Mouse (Mus musculus) MEL (cell line): Measurements from ENCODE around the gene Depp1. TPM values are rescaled to one million over a fixed set of nuclear protein-coding genes. Genes with fewer than 3 reads are reported as not detected.

Experiments
- DNase-seq: peaks from one replicate; pipeline ENCODE4 v3.0.0; 2011; ENCODE audit warnings: low read depth, low spot score
- H3K27ac ChIP-seq: 2 replicates; pipeline ENCODE4 v1.5.1; 2012; ENCODE audit warnings: low read depth, mild to moderate bottlenecking, control low read depth, low read length, moderate library complexity; ENCODE audit not compliant: control insufficient read depth
- H3K27me3 ChIP-seq, 2 experiments: fragments of 150-350 bp in 1 of 2; sonication (generic) in 1 of 2; 2 replicates each; pipeline ENCODE4 v1.6.1; 2012; ENCODE audit warnings: low read length in 2 of 2, mild to moderate bottlenecking in 2 of 2, improper control_type of control experiment in 1 of 2, moderate library complexity in 1 of 2; ENCODE audit not compliant: insufficient read depth in 2 of 2, control insufficient read depth in 1 of 2
- H3K36me3 ChIP-seq, 2 experiments: 2 replicates each; pipeline ENCODE4 v1.6.1; 2012 to 2014; ENCODE audit warnings: low read length in 2 of 2, improper control_type of control experiment in 1 of 2, inconsistent platforms in 1 of 2, mild to moderate bottlenecking in 1 of 2; ENCODE audit not compliant: insufficient read depth in 2 of 2, control insufficient read depth in 1 of 2
- H3K4me1 ChIP-seq, 2 experiments: fragments of 150-350 bp in 1 of 2; sonication (generic) in 1 of 2; 2 replicates each; pipeline ENCODE4 v1.6.1; 2012; ENCODE audit warnings: low read length in 2 of 2, improper control_type of control experiment in 1 of 2, mild to moderate bottlenecking in 1 of 2; ENCODE audit not compliant: insufficient read depth in 2 of 2, control insufficient read depth in 1 of 2
- H3K4me3 ChIP-seq, 2 experiments: fragments of 150-350 bp in 1 of 2; sonication (generic) in 1 of 2; 2 replicates each; pipeline ENCODE4 v1.5.1; 2012; ENCODE audit warnings: low read depth in 2 of 2, low read length in 2 of 2, mild to moderate bottlenecking in 2 of 2, moderate library complexity in 2 of 2, control low read depth in 1 of 2, improper control_type of control experiment in 1 of 2; ENCODE audit not compliant: control insufficient read depth in 1 of 2, insufficient read depth in 1 of 2
- H3K79me2 ChIP-seq: 2 replicates; pipeline ENCODE4 v1.6.1; 2012; ENCODE audit warnings: mild to moderate bottlenecking, low read length, moderate library complexity; ENCODE audit not compliant: control insufficient read depth, poor library complexity, insufficient read depth
- H3K9ac ChIP-seq: 2 replicates; pipeline ENCODE4 v1.6.1; 2012; ENCODE audit warnings: low read depth, mild to moderate bottlenecking, control low read depth, low read length, moderate library complexity; ENCODE audit not compliant: control insufficient read depth, poor library complexity, severe bottlenecking
- H3K9me3 ChIP-seq: fragments of 150-350 bp; sonication (generic); replicated peaks from 2 replicates; pipeline ENCODE4 v1.6.1; 2012; ENCODE audit warnings: mild to moderate bottlenecking, low read length, improper control_type of control experiment, moderate library complexity; ENCODE audit not compliant: insufficient read depth
- BHLHE40 ChIP-seq: IDR thresholded peaks from 2 replicates; pipeline ENCODE4 v1.6.1; 2012; ENCODE audit warnings: low read depth, mild to moderate bottlenecking, inconsistent platforms, low read length, improper control_type of control experiment, borderline replicate concordance
- CHD1 ChIP-seq: IDR thresholded peaks from 2 replicates; pipeline ENCODE4 v1.6.1; 2012; ENCODE audit warnings: low read depth, mild to moderate bottlenecking, inconsistent platforms, low read length, improper control_type of control experiment
- CTCF ChIP-seq, 3 experiments: IDR thresholded peaks in 2 of 3; conservative IDR thresholded peaks in 1 of 3; 2 replicates each; pipeline ENCODE4 v1.5.1; 2011 to 2012; ENCODE audit warnings: low read length in 3 of 3, low read depth in 2 of 3, mild to moderate bottlenecking in 2 of 3, improper control_type of control experiment in 1 of 3, inconsistent platforms in 1 of 3, mixed read lengths in 1 of 3, moderate library complexity in 1 of 3; ENCODE audit not compliant: control insufficient read depth in 1 of 3, insufficient read depth in 1 of 3, poor library complexity in 1 of 3, severe bottlenecking in 1 of 3
- ETS1 ChIP-seq: IDR thresholded peaks from 2 replicates; pipeline ENCODE4 v1.6.1; 2012; ENCODE audit warnings: low read depth, mild to moderate bottlenecking, inconsistent platforms, low read length, improper control_type of control experiment, moderate library complexity
- GABPA ChIP-seq: IDR thresholded peaks from 2 replicates; pipeline ENCODE4 v1.6.1; 2012; ENCODE audit warnings: low read depth, mild to moderate bottlenecking, inconsistent platforms, low read length, improper control_type of control experiment, moderate library complexity
- GATA1 ChIP-seq: IDR thresholded peaks from 2 replicates; pipeline ENCODE4 v1.6.1; 2011; ENCODE audit warnings: low read depth, low read length, improper control_type of control experiment
- JUND ChIP-seq: IDR thresholded peaks from 2 replicates; pipeline ENCODE4 v1.6.1; 2011; ENCODE audit warnings: low read depth, mild to moderate bottlenecking, improper control_type of control experiment, low read length
- MAX ChIP-seq: IDR thresholded peaks from 2 replicates; pipeline ENCODE4 v1.6.1; 2011; ENCODE audit warnings: low read length, improper control_type of control experiment
- MAZ ChIP-seq: IDR thresholded peaks from 2 replicates; pipeline ENCODE4 v1.6.1; 2012; ENCODE audit warnings: low read depth, mild to moderate bottlenecking, inconsistent platforms, low read length, improper control_type of control experiment
- MYB ChIP-seq: IDR thresholded peaks from 2 replicates; pipeline ENCODE4 v1.6.1; 2011; ENCODE audit warnings: mild to moderate bottlenecking, low read depth, low read length, improper control_type of control experiment
- NELFE ChIP-seq: IDR thresholded peaks from 2 replicates; pipeline ENCODE4 v1.6.1; 2011; ENCODE audit warnings: low read depth, low read length, improper control_type of control experiment
- NRF1 ChIP-seq: IDR thresholded peaks from 2 replicates; pipeline ENCODE4 v1.6.1; 2014; ENCODE audit warnings: low read depth, mild to moderate bottlenecking, inconsistent platforms, low read length, improper control_type of control experiment, moderate library complexity; ENCODE audit not compliant: poor library complexity, insufficient read depth, severe bottlenecking
- RAD21 ChIP-seq: IDR thresholded peaks from 2 replicates; pipeline ENCODE4 v1.6.1; 2011; ENCODE audit warnings: mild to moderate bottlenecking, low read depth, low read length, improper control_type of control experiment
- SMC3 ChIP-seq: IDR thresholded peaks from 2 replicates; pipeline ENCODE4 v1.6.1; 2011; ENCODE audit warnings: low read depth, low read length, improper control_type of control experiment
- TAL1 ChIP-seq: IDR thresholded peaks from 2 replicates; pipeline ENCODE4 v1.6.1; 2012; ENCODE audit warnings: mild to moderate bottlenecking, inconsistent platforms, low read length, moderate library complexity, mixed read lengths
- TBP ChIP-seq: IDR thresholded peaks from 2 replicates; pipeline ENCODE4 v1.8.0; 2011; ENCODE audit warnings: low read depth, low read length, improper control_type of control experiment
- ZC3H11A ChIP-seq: IDR thresholded peaks from 2 replicates; pipeline ENCODE4 v1.6.1; 2012; ENCODE audit warnings: low read depth, mild to moderate bottlenecking, inconsistent platforms, low read length, improper control_type of control experiment
- ZKSCAN1 ChIP-seq: IDR thresholded peaks from 2 replicates; pipeline ENCODE4 v1.6.1; 2012; ENCODE audit warnings: low read depth, mild to moderate bottlenecking, inconsistent platforms, low read length, improper control_type of control experiment, moderate library complexity
- polyA plus RNA-seq, 2 experiments: library from polyadenylated mRNA; stranded (reverse) in 1 of 2; unstranded in 1 of 2; fragments of >175 nt in 1 of 2; fragments of >200 nt in 1 of 2; gene quantifications; 2 replicates each; pipeline versions ENCODE4 v1.2.1 to v1.2.4; 2012; ENCODE audit warnings: low replicate concordance in 2 of 2, low read depth in 1 of 2; ENCODE audit not compliant: insufficient read length in 2 of 2, insufficient read depth in 1 of 2, missing spikeins in 1 of 2
- total RNA-seq: library from RNA; depleted of rRNA; stranded (reverse); fragments of 300-350 nt; gene quantifications from 2 replicates; pipeline ENCODE4 v1.2.3, GENCODE M21; 2012

The Depp1 gene
- total and polyA plus RNA-seq, 3 experiments = not detected

- H3K4me3 ChIP-seq = no peak overlapping the region
- H3K4me1 ChIP-seq = no peaks in the 10 kb centered on the region
- no peaks in the 10 kb centered on the region for H3K9me3 ChIP-seq
- H3K79me2 ChIP-seq = no peaks in the 10 kb centered on the region
- H3K27me3 ChIP-seq = no peaks in the 10 kb centered on the region
- H3K36me3 ChIP-seq = no peaks in the 10 kb centered on the region
- no peak for TF ChIP-seq SMC3
- TF ChIP-seq RAD21 = no peak
- no peak for TF ChIP-seq TAL1
- TF ChIP-seq GABPA = no peak
- no peak for TF ChIP-seq CTCF (IDR thresholded peaks at IDR 0.05 in 2 of 3, conservative IDR thresholded peaks at IDR 0.05 in 1 of 3; ENCODE audit: control insufficient read depth in 1 of 3, insufficient read depth in 1 of 3, low read depth in 2 of 3, low read length in 3 of 3, poor library complexity in 1 of 3, severe bottlenecking in 1 of 3)
- no peak for TF ChIP-seq ZKSCAN1
- H3K27ac ChIP-seq = no peak overlapping the region
- no peak overlapping the region for H3K9ac ChIP-seq
- DNase-seq = no peak
Observed at GRCm38 (mm10) chr6:116629766-116630165, 20.6 kb upstream of the Depp1 start.

- peak; percentile 32 for DNase-seq
- H3K4me1 ChIP-seq = no peaks in the 10 kb centered on the region
- no peaks in the 10 kb centered on the region for H3K27me3 ChIP-seq
- TF ChIP-seq MAZ = no peak
- peak; percentile 33 for TF ChIP-seq SMC3
- TF ChIP-seq RAD21 = peak; percentile 32
- TF ChIP-seq CTCF (IDR thresholded peaks at IDR 0.05 in 2 of 3, conservative IDR thresholded peaks at IDR 0.05 in 1 of 3; ENCODE audit: control insufficient read depth in 1 of 3, insufficient read depth in 1 of 3, low read depth in 2 of 3, low read length in 3 of 3, poor library complexity in 1 of 3, severe bottlenecking in 1 of 3) = peak; percentile 41 to 60 (median 52)
- H3K27ac ChIP-seq = no peak overlapping the region
- H3K9me3 ChIP-seq = no peaks in the 10 kb centered on the region
- no peak overlapping the region for H3K4me3 ChIP-seq
- H3K79me2 ChIP-seq = no peaks in the 10 kb centered on the region
- no peaks in the 10 kb centered on the region for H3K36me3 ChIP-seq
- no peak overlapping the region for H3K9ac ChIP-seq
Observed at GRCm38 (mm10) chr6:116632129-116632528, 18.3 kb upstream of the Depp1 start.

- no peak overlapping the region for H3K27ac ChIP-seq
- no peaks in the 10 kb centered on the region for H3K4me1 ChIP-seq
- no peaks in the 10 kb centered on the region for H3K9me3 ChIP-seq
- TF ChIP-seq MAZ (no peak), CHD1 (no peak), ZKSCAN1 (no peak), TBP (no peak), GATA1 (no peak), JUND (no peak), TAL1 (no peak), NELFE (no peak), MYB (no peak), RAD21 (no peak), MAX (no peak), BHLHE40 (no peak), ZC3H11A (no peak), ETS1 (no peak), GABPA (no peak), NRF1 (no peak)
- TF ChIP-seq, all 39 proteins: peak for 0
- no peaks in the 10 kb centered on the region for H3K36me3 ChIP-seq
- no peak for DNase-seq
- H3K27me3 ChIP-seq = no peaks in the 10 kb centered on the region
- H3K79me2 ChIP-seq = no peaks in the 10 kb centered on the region
- H3K9ac ChIP-seq = no peak overlapping the region
- H3K4me3 ChIP-seq = no peak overlapping the region
Observed at GRCm38 (mm10) chr6:116633741-116634695, 16.4 kb upstream of the Depp1 start.
